Mouse (Mus musculus) left cerebral cortex, postnatal 36 days (tissue): ENCODE measurements around the gene Zfp68. TPM values are rescaled to one million over a fixed set of nuclear protein-coding genes. Genes with fewer than 3 reads are reported as not detected.
A peak's percentile ranks its signal among the peaks of the same experiment; 100 is the strongest.
"Not testable (repeated sequence)": the region's sequence is repeated elsewhere in the genome, so short reads cannot be mapped to it uniquely, and the experiment has no call there.

Experiments
- DNase-seq, 2 experiments: peaks; one replicate each; pipeline ENCODE4 v3.0.0; 2021 to 2022; ENCODE audit warnings: low spot score in 2 of 2, mixed read lengths in 1 of 2
- intact Hi-C: fragments of 180-260 bp; cut with DNase I; formaldehyde crosslinking; loops from one replicate; pipeline ENCODE4 v1.15.1; 2025
- total RNA-seq, 2 experiments: library from RNA; stranded (reverse); gene quantifications; 2 replicates each; pipeline ENCODE4 v1.2.3; 2021

The Zfp68 gene
- 10 to 100 TPM; 26.9 to 31.3 TPM for total RNA-seq

DNA sequence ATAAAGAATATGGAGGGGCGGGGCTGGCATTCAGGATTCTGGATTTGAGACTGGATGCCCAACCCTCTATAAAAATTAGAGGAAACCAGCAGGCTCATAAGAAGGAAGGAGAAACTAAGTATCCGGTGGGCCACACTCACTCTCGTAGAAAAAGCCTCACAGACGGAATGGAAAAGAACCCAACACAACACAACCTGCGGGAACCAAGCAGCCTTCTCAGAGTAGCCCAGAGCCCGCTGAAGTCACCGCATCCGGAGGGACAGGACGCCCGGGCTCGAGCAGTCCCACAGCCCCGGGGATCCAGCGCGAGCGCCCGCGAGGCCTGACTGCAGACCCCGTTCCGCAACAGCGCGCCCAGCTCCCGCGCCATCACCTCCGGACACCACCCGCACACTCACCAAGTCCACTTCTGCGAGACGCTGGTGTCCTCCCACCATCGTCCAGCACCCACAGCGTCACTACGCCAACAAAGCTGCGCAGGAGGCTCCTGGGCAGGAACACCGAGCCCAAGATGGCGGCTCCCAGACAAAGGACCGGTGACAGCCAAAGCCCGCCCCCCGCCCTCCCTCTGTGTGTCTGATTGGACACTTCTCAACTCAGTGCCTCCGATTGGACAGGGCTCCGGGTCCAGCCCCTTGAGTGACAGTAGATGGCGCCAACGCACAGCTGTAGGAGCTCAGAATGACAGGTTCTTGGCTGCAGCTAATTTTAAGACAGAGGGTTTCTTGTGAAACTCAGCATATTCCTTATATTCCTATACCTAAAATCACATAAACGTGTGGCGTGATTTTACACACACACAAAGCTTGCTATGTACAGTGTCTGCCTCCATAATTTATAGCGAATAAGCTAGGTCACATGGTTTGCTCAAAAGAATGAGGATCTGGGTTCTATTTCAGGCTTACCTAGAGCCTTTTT is at the start of gene Zfp68:
Gene Zfp68, minus strand, starts transcription at position 551 of the 918 bp plus-strand sequence.
- intact Hi-C loops: loop anchor here (5.0 kb wide), 1 partner anchor 177 kb away; the partner anchor contains the start of gene Zfp157
- DNase-seq: peak; percentile 90 to 93

DNA sequence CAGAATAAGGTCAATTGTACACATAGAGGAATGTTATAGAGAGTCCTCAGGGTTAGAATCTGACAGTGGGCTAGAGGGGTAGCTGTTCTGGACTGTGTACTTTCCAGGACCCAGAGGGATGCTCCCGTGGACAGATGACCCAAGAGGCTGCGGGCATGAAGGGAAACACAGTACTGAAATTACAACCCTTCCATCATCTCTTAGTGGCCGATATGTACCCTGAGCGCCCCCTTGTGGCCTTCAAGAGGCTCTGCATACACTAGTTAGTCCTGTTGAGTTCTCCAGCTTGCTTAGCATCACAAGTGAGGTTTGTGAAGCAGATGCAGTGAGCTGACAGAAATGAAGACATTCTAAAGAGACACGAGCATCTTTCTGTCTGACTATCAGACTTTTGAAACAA is 39.4 kb upstream of the Zfp68 start:
- DNase-seq: peak; percentile 8 to 17
- intact Hi-C loops: no loop called here

DNA sequence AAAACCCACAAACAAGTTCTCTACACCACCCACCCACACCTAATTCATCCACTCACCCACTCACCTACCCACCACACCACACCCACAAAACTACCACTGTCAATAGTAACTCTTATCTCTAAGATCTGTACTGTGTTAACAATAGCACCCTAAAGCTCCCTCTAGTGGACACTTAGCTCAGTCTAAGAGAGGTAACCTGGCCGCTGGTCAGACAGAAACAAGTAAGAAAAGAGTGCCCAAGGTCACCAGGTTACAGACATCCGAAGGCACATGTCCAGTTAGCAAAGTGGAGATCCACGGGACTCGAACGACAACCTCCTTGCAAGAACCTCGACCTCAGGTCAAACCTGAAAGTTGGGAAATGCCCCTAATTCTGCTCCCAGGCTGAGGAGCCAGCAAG is 38.3 kb upstream of the Zfp68 start:
- intact Hi-C loops: no loop called here
- DNase-seq: peak; percentile 9 to 16

DNA sequence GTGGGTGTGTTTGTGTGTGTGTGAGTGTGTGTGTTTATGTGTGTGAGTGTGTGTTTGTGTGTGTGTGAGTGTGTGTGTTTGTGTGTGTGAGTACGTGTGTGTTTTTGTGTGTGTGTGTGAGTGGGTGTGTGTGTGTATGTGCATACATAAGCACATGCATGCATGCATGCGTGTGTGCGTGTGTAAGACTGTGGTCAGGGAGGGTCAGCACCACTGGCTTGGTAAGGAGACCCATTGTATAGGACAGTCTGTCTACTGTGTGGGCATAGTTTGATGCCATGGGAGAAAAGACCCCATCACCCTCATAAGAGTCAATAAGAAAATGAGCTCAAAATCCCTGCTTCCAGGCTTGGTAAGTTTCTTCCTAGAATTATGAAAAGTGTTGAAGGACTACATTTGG is 37.8 kb upstream of the Zfp68 start:
- intact Hi-C loops: no loop called here
- DNase-seq: no peak

DNA sequence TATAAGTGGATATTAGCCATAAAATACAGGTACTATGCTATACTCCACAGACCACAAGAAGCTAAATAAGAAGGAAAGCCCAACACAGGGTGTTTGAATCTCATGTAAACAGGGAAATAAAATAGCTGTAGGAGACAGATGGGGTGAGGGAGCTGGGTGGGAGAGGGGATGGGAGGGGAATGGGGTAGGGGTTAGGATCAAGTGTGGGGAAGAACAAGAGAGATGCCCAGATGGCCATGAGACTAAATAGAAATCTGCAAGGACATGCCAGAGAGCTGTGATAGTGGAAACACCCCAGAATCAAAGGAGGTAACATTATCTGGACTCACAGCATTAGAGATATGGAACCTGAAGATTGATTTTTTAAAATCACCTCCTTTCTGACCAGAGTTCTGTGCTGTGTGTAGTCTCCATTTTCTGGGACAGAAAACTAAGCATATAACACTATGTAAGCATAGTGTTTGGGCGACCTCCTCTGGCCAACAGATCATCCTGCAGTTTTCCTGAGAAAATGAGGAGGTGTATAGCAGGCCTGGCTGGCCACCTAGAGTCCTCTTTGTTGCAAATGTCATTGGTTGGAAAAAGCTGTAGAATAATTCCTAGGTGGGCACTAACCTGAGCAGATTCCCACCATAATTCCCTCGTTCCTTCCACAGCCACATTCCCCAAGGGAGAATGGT is 37.1 kb upstream of the Zfp68 start:
- intact Hi-C loops: no loop called here
- peak; percentile 26 for DNase-seq

DNA sequence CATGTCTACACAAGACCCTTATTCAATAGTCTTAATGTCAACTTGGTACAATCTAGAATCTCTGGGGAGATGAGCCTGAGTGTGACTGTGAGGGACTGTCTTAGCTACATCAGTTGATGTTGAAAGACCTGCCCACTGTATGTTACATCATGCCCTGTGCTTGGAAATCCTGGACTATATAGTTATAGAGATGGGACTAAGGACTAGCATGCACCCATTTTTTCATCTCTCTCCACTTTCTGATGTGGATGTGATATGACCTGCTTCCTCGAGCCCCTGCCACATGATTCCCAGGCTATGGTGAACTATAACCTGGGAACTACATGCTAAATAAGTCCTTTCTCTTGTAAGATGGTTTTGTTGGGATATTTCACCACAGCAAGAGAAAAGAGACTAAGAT is 33.4 kb upstream of the Zfp68 start:
- no peak for DNase-seq
- intact Hi-C loops: no loop called here

DNA sequence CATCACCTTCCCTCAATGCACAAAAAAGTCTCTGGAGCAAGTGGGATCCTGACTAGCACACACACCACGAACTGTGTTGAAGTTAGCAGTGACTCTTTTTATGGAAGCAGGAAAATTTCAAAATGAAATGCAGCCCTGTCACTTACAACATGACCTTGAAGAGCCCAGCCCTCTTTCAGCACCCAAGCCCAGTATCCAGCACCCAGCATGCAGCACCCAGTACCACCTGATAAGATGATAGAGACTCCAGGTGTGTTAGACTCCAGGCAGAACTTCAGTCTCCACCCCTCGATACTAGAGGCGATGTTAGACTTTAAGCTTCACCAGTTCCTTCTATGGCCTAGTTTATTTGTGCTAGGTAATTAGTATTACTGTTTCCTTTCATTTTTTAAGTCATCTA is 22.2 kb upstream of the Zfp68 start:
- DNase-seq: no peak
- intact Hi-C loops: no loop called here

DNA sequence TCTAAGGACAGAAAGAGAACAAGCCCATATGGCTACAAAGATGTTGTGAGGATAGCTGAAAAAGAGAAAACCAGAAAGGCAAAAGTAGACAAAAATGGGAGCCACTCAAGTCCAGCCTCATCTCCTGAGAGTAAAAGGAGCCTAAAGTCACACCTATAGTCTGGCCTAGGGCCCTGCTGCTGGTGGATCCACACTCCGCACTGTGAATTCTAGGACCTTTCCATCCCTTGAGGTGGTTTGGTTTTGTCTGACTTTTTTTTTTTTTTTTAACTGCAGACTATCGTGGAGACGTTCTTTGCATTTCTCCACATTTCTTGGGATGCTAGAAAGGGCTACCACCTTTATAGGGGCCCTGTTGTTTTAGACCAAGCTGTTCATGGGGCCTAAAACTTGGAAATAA is 21.5 kb upstream of the Zfp68 start:
- DNase-seq: no peak
- intact Hi-C loops: no loop called here

DNA sequence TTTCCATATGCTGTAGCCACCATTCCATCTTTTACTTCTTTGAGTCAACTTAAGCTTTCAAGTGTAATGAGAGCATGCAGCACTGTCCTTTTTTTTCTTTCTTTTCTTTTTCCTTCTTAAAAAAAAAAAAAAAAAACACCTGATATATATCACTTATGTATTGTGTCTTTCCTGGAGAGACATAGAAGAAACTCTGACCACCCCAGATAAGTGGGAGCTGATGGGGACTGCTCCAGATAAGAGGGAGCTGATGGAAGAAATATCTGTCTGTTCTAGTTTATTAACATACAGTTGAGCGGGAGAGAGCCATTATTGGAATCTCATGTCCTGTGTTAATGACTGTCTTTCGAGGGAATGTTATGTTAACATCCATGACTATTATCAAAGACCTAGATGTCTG is 16.9 kb upstream of the Zfp68 start:
- DNase-seq: no peak
- intact Hi-C loops: no loop called here

DNA sequence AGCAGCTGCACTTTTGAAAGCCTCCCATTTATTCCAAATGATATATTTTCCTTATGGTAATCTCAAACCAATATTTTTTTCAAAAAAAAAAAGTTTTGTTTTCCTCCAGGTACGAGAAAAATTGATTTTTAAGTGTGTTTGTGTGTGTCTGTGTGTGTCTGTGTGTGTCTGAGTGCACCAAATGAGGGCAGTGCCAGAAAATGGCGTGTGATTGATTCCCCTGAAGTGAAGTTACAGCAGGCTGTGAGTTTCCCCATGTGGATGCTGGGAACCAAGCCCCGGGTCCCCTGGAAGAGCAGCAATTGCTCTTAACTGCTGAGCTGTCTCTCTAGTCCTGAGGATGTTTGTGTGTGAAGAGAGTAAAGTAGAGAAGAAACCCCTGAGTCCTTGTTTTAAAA is 3.9 kb upstream of the Zfp68 start:
- DNase-seq: no peak
- intact Hi-C loops: loop anchor here (5.0 kb wide), 1 partner anchor 181 kb away; the partner anchor contains the start of gene Zfp157

DNA sequence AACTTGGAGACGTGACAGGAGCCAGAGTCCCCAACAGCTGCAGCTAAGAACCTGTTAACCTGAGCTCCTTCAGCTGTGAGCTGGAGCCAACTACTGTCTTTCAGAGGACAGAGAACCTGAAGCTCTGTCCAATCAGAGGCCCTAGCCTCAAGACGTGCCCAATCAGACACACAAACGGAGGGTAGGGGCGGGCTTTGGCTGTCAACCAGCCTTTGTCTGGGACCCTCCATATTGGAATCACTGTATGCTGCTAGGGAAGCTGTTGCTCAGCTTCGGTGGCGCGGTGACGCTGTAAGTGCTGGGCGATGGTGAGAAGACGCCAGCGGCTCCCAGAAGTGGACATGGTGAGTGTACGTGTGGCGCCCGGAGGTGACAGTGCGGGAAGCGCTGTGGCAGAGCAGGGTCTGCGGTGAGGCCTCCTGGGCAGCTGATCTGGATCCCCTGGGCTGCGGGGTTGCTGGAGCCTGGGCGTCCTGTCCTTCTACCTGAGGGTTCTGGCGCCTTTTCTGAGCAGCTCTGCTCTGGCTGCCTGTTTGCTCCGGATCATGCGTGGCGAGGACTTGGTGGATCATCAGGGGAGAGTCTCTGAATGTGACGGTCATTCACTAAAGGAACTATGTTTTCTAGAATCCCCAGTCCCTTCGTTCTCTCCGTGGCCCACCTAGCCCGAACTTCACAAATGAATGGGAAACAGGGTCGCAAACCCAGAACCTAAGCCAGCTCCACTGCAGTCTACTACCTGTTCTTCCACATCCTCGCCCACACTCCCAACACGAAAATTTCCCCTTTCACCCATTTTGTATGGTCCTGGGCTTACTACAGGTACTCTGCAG is 3.3 kb upstream of the Zfp68 start, which contains the start of gene A430033K04Rik:
Gene A430033K04Rik, plus strand, starts transcription at position 215 of the 833 bp plus-strand sequence.
- peak; percentile 92 to 94 for DNase-seq
- intact Hi-C loops: loop anchor here (5.0 kb wide), 1 partner anchor 181 kb away; the partner anchor contains the start of gene Zfp157

DNA sequence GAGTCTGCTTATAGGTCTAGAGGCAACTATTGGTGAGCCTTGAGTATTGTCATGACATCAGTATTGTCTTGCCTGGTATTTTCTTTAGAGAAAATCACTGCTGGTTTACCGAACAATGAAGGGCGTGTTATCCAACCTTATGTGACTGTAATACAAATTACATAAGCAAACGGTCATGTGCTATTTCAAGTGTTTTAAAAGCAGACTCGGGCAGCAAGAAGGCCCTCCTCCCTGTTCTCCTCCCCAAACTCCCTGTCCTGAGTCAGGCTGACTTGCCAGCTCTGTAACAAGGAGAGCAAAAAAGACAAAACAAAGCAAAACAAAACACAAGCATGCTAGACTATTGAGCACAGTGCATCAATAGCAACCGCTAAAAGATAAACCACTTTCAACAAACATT is 1.3 kb upstream of the Zfp68 start:
- intact Hi-C loops: loop anchor here (5.0 kb wide), 1 partner anchor 179 kb away; the partner anchor contains the start of gene Zfp157

DNA sequence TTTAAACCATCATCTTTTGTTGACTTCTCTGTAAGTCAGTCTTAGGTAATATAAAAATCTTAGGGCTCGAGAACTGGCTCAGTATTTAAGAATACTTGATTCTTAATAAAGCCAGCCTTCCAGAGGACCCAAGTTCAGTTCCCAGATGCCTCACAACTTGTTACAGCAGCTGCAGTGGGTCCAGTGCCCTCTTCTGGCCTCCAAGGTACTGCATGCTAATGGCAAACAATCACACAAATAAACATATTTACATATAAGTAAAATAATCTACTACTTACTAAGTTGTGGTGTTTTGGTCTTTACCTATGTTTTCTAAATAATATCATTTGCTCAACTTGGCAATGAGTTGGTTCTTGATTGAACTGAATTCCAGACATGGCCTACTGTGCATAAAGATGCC is 1.2 kb downstream of the Zfp68 start:
- intact Hi-C loops: no loop called here
- DNase-seq: no peak

More for the DNA sequence above, 1.3 kb upstream of the Zfp68 start:
- DNase-seq: no peak

DNA sequence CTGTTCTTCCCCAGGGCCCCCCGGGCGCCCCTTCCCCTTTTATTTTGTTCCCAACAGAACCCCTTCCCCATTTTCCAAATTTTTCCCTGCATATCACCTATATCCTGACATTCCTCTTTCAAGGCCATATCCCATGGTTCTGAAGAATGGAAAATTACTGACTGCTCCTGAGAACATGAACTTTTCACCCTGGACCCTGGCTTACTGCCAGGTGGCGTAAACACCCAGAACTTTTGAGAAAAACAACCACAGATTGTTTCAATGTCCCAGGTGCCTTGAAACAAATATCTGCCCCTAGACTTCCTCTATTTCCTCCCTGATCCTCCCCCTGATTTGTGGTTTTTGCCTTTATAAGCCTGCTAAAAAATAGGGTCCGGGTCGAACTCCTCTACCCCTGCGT is 32.2 kb downstream of the Zfp68 start:
- DNase-seq: no peak
- intact Hi-C loops: no loop called here

DNA sequence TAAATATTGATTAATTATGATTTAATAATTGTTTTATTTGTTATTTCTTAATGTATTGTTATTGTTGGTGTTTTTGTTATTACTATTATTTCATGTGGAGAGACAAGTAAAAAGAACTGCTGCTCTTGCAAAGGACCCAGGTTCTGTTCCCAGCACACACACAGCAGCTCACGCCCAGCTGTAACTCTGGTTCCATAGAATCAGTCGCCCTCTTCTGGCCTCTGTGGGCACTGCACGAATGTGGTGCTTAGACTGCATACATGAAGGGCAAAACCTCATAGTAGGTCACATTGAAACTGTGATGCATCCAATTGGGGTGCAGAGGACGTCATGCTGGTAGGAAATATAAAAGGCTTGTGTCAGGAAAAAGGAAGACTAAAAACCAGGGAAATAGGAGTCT is 47.9 kb downstream of the Zfp68 start:
- intact Hi-C loops: no loop called here
- no peak for DNase-seq

DNA sequence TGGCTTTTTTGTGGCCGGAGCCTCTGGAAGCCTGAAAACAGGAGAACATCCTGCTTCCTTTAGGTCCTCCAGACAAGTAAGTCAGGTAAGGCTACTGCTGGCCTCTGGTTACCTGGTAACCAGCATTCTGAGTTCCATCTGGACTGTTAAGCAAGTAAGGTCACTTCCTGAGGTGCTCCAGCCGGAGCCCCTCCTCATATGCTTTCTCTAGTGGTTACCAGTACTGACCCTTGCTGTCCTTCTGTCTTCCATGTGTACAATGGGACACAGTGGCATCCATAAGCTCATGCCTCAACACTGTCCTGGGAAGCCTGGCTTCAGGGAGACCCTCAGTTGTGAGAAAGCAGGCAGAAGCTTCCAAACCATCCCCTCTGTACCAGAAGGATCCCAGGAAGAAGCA is 54.9 kb downstream of the Zfp68 start, which contains the start of gene 1700123K08Rik:
Gene 1700123K08Rik, minus strand, starts transcription at position 101 of the 400 bp plus-strand sequence.
- intact Hi-C loops, DNase-seq: not testable (repeated sequence)
